Mouse (Mus musculus) liver, embryonic 12.5 days (tissue): ENCODE results near the gene Tedc1. TPM values are rescaled to one million over a fixed set of nuclear protein-coding genes. Genes with fewer than 3 reads are reported as not detected.

Source experiments
- ATAC-seq: fragments of 200-750 bp; cut with Nextera tagmentation; 2 replicates; pipeline ENCODE4 v1.8.0; 2017; ENCODE audit warnings: moderate number of reproducible peaks, mild to moderate bottlenecking, moderate library complexity
- H3K27ac ChIP-seq: fragments of 300-500 bp; sonication (generic); 2 replicates; pipeline ENCODE4 v1.5.1; 2016; ENCODE audit warnings: mild to moderate bottlenecking
- H3K27me3 ChIP-seq: fragments of 300-500 bp; sonication (generic); replicated peaks from 2 replicates; pipeline ENCODE4 v1.6.1; 2016; ENCODE audit warnings: mild to moderate bottlenecking, moderate library complexity
- H3K36me3 ChIP-seq: fragments of 300-500 bp; sonication (generic); 2 replicates; pipeline ENCODE4 v1.6.1; 2016; ENCODE audit warnings: mild to moderate bottlenecking, moderate library complexity
- H3K4me1 ChIP-seq: fragments of 300-500 bp; sonication (generic); 2 replicates; pipeline ENCODE4 v1.6.1; 2016
- H3K4me2 ChIP-seq: fragments of 300-500 bp; sonication (generic); 2 replicates; pipeline ENCODE4 v1.6.1; 2016; ENCODE audit warnings: mild to moderate bottlenecking, moderate library complexity
- H3K4me3 ChIP-seq: fragments of 300-500 bp; sonication (generic); 2 replicates; pipeline ENCODE4 v1.5.1; 2016; ENCODE audit warnings: mild to moderate bottlenecking, moderate library complexity
- H3K9ac ChIP-seq: fragments of 300-500 bp; sonication (generic); 2 replicates; pipeline ENCODE4 v1.6.1; 2016; ENCODE audit warnings: mild to moderate bottlenecking, moderate library complexity
- H3K9me3 ChIP-seq: fragments of 300-500 bp; sonication (generic); replicated peaks from 2 replicates; pipeline ENCODE4 v1.6.1; 2016; ENCODE audit warnings: mild to moderate bottlenecking, moderate library complexity
- WGBS: fragments of 180-500 bp; shearing (Covaris S2); methylation state at CpG from one replicate; pipeline ENCODE4 v1.1.7; 2016; ENCODE audit not compliant: insufficient replicate concordance; 5-methylcytosine and 5-hydroxymethylcytosine counted together
- polyA plus RNA-seq: library from polyadenylated mRNA; unstranded; fragments of >200 nt; fragmentation: Nextera tagmentation; extraction: Ambion mirVana; gene quantifications from 2 replicates; pipeline ENCODE4 v1.2.1, GENCODE M21; 2016

The Tedc1 gene
- polyA plus RNA-seq, 1 experiment from 2014 or later = 18.5 TPM

GRCm38 (mm10) chr12:113140616-113141411 is 15.4 kb upstream of the Tedc1 start:
- H3K27ac ChIP-seq = peak overlapping the region; percentile 64
- H3K9me3 ChIP-seq = no peaks in the 10 kb centered on the region
- H3K36me3 ChIP-seq = peaks cover 31% of the 10 kb centered on the region
- peak; percentile 65 for ATAC-seq
- H3K4me3 ChIP-seq = peak overlapping the region; percentile 60
- 2% methylated on average over 49 of the region's 49 CpGs for WGBS
- H3K4me2 ChIP-seq = peak overlapping the region; percentile 92
- H3K4me1 ChIP-seq = peaks cover 57% of the 10 kb centered on the region
- peak overlapping the region; percentile 69 for H3K9ac ChIP-seq
- H3K27me3 ChIP-seq = peaks cover 45% of the 10 kb centered on the region

GRCm38 (mm10) chr12:113141531-113141973 is 14.7 kb upstream of the Tedc1 start:
- no peak for ATAC-seq
- Histone ChIP-seq H3K4me1 (peaks cover 65% of the 10 kb centered on the region), H3K9ac (peak overlapping the region; percentile 69), H3K4me3 (peak overlapping the region; percentile 60), H3K9me3 (no peaks in the 10 kb centered on the region), H3K27me3 (peaks cover 50% of the 10 kb centered on the region), H3K27ac (peak overlapping the region; percentile 64), H3K4me2 (peak overlapping the region; percentile 92), H3K36me3 (peaks cover 24% of the 10 kb centered on the region)
- 30% methylated on average over 8 of the region's 8 CpGs for whole genome bisulfite sequencing

GRCm38 (mm10) chr12:113142021-113142975 is 13.9 kb upstream of the Tedc1 start:
- peak overlapping the region; percentile 64 for H3K27ac ChIP-seq
- peak overlapping the region; percentile 18; the same call in 1 of the 2 replicates for H3K9ac ChIP-seq
- H3K4me3 ChIP-seq = peak overlapping the region; percentile 60
- H3K4me2 ChIP-seq = peak overlapping the region; percentile 92
- H3K36me3 ChIP-seq = peaks cover 16% of the 10 kb centered on the region
- H3K9me3 ChIP-seq = no peaks in the 10 kb centered on the region
- peaks cover 57% of the 10 kb centered on the region for H3K27me3 ChIP-seq
- ATAC-seq = no peak
- WGBS = 20% methylated on average over 15 of the region's 15 CpGs
- peaks cover 71% of the 10 kb centered on the region for H3K4me1 ChIP-seq

DNA sequence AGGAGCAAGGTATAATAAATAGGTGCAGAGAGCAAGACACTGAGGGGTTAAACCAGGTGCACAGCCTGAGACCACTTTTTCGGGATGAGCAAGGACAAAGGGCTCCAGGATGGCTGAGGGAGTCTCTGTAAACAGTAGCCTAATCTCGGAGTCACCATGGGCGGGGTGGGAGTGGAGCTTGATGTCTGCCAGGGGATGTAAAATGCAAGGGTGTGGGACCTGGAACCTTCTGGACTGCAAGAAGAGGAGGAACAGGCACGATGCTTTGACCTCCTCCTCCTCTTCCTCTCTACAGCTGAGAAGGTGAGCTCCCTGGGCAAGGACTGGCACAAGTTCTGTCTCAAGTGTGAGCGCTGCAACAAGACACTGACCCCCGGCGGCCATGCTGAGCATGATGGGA is 13.1 kb upstream of the Tedc1 start:
- Histone ChIP-seq H3K27me3 (peaks cover 65% of the 10 kb centered on the region), H3K9ac (no peak overlapping the region), H3K27ac (peak overlapping the region; percentile 23; the same call in 1 of the 2 replicates), H3K4me1 (peaks cover 80% of the 10 kb centered on the region), H3K36me3 (peaks cover 8% of the 10 kb centered on the region), H3K4me2 (peak overlapping the region; percentile 40), H3K4me3 (peak overlapping the region; percentile 4; the same call in 1 of the 2 replicates), H3K9me3 (no peaks in the 10 kb centered on the region)
- WGBS = 48% methylated on average over 7 of the region's 7 CpGs
- no peak for ATAC-seq

GRCm38 (mm10) chr12:113144001-113144756 is 12.0 kb upstream of the Tedc1 start:
- no peak overlapping the region for H3K27ac ChIP-seq
- peaks cover 86% of the 10 kb centered on the region for H3K4me1 ChIP-seq
- H3K4me2 ChIP-seq = no peak overlapping the region
- 69% methylated on average over 20 of the region's 20 CpGs for WGBS
- peaks cover 75% of the 10 kb centered on the region for H3K27me3 ChIP-seq
- no peaks in the 10 kb centered on the region; the same call in 1 of the 2 replicates for H3K36me3 ChIP-seq
- H3K9me3 ChIP-seq = no peaks in the 10 kb centered on the region
- H3K4me3 ChIP-seq = no peak overlapping the region
- no peak for ATAC-seq
- H3K9ac ChIP-seq = no peak overlapping the region

- Histone ChIP-seq H3K4me1 (peaks cover 83% of the 10 kb centered on the region), H3K27ac (no peak overlapping the region)
Measured at GRCm38 (mm10) chr12:113144886-113145285, 11.3 kb upstream of the Tedc1 start.

GRCm38 (mm10) chr12:113145591-113145990 is 10.6 kb upstream of the Tedc1 start:
- Histone ChIP-seq H3K27me3 (peaks cover 82% of the 10 kb centered on the region), H3K9ac (no peak overlapping the region), H3K4me1 (peaks cover 80% of the 10 kb centered on the region), H3K36me3 (no peaks in the 10 kb centered on the region; the same call in 1 of the 2 replicates), H3K4me2 (no peak overlapping the region), H3K27ac (no peak overlapping the region), H3K9me3 (no peaks in the 10 kb centered on the region), H3K4me3 (no peak overlapping the region)
- ATAC-seq = no peak
- WGBS = 71% methylated on average over 5 of the region's 5 CpGs

More at GRCm38 (mm10) chr12:113144886-113145285, 11.3 kb upstream of the Tedc1 start:
- Histone ChIP-seq H3K4me3 (no peak overlapping the region), H3K27me3 (peaks cover 82% of the 10 kb centered on the region), H3K4me2 (no peak overlapping the region), H3K9ac (no peak overlapping the region), H3K9me3 (no peaks in the 10 kb centered on the region), H3K36me3 (no peaks in the 10 kb centered on the region; the same call in 1 of the 2 replicates)
- ATAC-seq = no peak
- 77% methylated on average over 16 of the region's 16 CpGs for WGBS

GRCm38 (mm10) chr12:113146112-113147057 is 9.8 kb upstream of the Tedc1 start, which contains the start of gene Crip1:
TSS of gene Crip1 (plus strand) at chr12:113146316.
- WGBS = 15% methylated on average over 45 of the region's 45 CpGs
- Histone ChIP-seq H3K4me3 (peak within 1 kb of the TSS; percentile 16; the same call in 1 of the 2 replicates), H3K9ac (0 out of 2 replicates have a peak within 1 kb of the TSS, but pooled peaks have one; percentile 5), H3K9me3 (no peaks in the 10 kb centered on the region), H3K4me1 (peaks cover 80% of the 10 kb centered on the region), H3K27me3 (peaks cover 82% of the 10 kb centered on the region), H3K36me3 (no peaks in the 10 kb centered on the region; the same call in 1 of the 2 replicates), H3K27ac (no peak within 1 kb of the TSS), H3K4me2 (peak within 1 kb of the TSS; percentile 45)
- peak; percentile 8 for ATAC-seq

DNA sequence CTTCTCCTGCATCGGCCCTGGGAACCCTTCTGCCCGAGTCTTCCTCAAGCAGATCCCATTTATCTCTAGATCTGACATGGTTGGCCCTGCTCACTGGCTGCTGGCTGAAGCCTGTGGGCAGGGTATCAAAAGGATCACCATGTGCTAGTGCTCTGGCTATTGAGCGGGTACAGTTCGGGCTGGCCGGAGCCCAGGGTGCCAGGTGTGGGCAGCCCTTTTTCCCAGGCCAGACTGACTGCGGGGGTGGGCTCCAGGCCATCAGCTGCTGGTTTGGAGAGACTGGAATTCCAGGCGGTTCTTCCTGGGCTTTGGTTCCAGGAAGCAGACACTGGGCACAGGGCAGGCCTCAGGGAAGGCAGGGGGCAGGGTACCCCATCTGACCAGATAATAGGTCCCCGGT is 8.7 kb upstream of the Tedc1 start:
- no peak overlapping the region for H3K4me3 ChIP-seq
- no peaks in the 10 kb centered on the region; the same call in 1 of the 2 replicates for H3K36me3 ChIP-seq
- peaks cover 82% of the 10 kb centered on the region for H3K27me3 ChIP-seq
- peaks cover 80% of the 10 kb centered on the region for H3K4me1 ChIP-seq
- H3K9ac ChIP-seq = no peak overlapping the region
- H3K4me2 ChIP-seq = no peak overlapping the region
- ATAC-seq = no peak
- WGBS = 67% methylated on average over 8 of the region's 8 CpGs
- no peak overlapping the region for H3K27ac ChIP-seq
- no peaks in the 10 kb centered on the region for H3K9me3 ChIP-seq

DNA sequence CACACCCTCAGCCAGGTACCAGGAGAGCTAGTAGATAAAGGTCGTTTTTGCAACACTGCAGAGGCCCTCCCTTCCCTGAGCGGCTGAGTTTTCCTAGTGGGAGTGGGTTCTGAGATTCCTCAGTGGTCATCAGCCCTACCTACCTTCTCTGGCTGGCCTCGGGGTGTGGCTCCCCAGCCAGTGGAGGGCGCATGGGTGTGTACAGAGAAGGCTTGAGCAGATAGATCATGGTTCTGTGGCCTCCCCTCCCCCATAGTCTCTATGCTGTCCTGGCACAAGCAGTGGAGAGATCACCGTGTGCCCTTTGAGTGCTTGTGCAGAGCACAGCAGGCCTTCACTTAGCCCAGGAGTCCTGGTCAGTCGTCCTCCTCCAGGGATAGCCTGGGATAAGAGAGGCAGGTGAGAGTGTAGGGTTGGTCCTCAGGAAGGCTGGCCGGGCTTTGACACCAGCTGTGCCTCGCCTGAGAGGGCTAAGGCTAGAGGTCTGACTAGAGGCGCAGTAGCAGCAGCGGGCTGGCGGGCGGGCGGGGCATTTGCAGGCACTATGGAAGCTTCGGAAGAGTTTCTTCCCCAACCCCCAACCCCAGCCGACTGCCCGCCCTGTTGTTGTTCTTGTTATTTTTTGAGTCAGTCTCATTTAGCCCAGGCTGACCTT is 7.7 kb upstream of the Tedc1 start:
- H3K36me3 ChIP-seq = no peaks in the 10 kb centered on the region; the same call in 1 of the 2 replicates
- ATAC-seq = peak; percentile 36; the same call in 1 of the 2 replicates
- H3K27ac ChIP-seq = peak overlapping the region; percentile 20; the same call in 1 of the 2 replicates
- no peak overlapping the region for H3K4me3 ChIP-seq
- 26% methylated on average over 16 of the region's 16 CpGs for WGBS
- H3K9me3 ChIP-seq = no peaks in the 10 kb centered on the region
- no peak overlapping the region; the same call in 1 of the 2 replicates for H3K9ac ChIP-seq
- peaks cover 77% of the 10 kb centered on the region for H3K4me1 ChIP-seq
- H3K27me3 ChIP-seq = peaks cover 81% of the 10 kb centered on the region
- H3K4me2 ChIP-seq = peak overlapping the region; percentile 35
